Mouse (Mus musculus) limb, embryonic 14.5 days (tissue): ENCODE data around the gene Mllt6. TPM values are rescaled to one million over a fixed set of nuclear protein-coding genes. Genes with fewer than 3 reads are reported as not detected.
A peak's percentile ranks its signal among the peaks of the same experiment; 100 is the strongest.

ENCODE experiments used
- ATAC-seq: fragments of 200-750 bp; cut with Nextera tagmentation; 2 replicates; pipeline ENCODE4 v1.8.0; 2017; ENCODE audit warnings: low read depth, moderate number of reproducible peaks, moderate TSS enrichment; ENCODE audit not compliant: low FRiP score
- DNase-seq: peaks from one replicate; pipeline ENCODE4 v3.0.0-alpha.2; 2015; ENCODE audit warnings: low spot score
- H3K27ac ChIP-seq: fragments of 300-500 bp; sonication (generic); replicated peaks from 2 replicates; pipeline ENCODE4 v1.5.1; 2014; ENCODE audit warnings: low read depth, mild to moderate bottlenecking, low read length, moderate library complexity, mixed read lengths
- H3K27me3 ChIP-seq: fragments of 300-500 bp; sonication (generic); 2 replicates; pipeline ENCODE4 v1.6.1; 2014; ENCODE audit warnings: low read length, mixed read lengths; ENCODE audit not compliant: control insufficient read depth, insufficient read depth
- H3K36me3 ChIP-seq: fragments of 300-500 bp; sonication (generic); 2 replicates; pipeline ENCODE4 v1.6.1; 2014; ENCODE audit warnings: mild to moderate bottlenecking, low read length, moderate library complexity, mixed read lengths; ENCODE audit not compliant: control insufficient read depth, insufficient read depth
- H3K4me1 ChIP-seq: fragments of 300-500 bp; sonication (generic); 2 replicates; pipeline ENCODE4 v1.6.1; 2014; ENCODE audit warnings: antibody characterized with exemption, low read length, mixed read lengths; ENCODE audit not compliant: control insufficient read depth, insufficient read depth
- H3K4me2 ChIP-seq: fragments of 300-500 bp; sonication (generic); replicated peaks from 2 replicates; pipeline ENCODE4 v1.6.1; 2014; ENCODE audit warnings: low read depth, mild to moderate bottlenecking, low read length, moderate library complexity; ENCODE audit not compliant: severe bottlenecking
- H3K4me3 ChIP-seq: fragments of 300-500 bp; sonication (generic); replicated peaks from 2 replicates; pipeline ENCODE4 v1.5.1; 2014; ENCODE audit warnings: low read length
- H3K9ac ChIP-seq: fragments of 300-500 bp; sonication (generic); 2 replicates; pipeline ENCODE4 v1.6.1; 2014; ENCODE audit warnings: mild to moderate bottlenecking, low read depth, low read length, moderate library complexity; ENCODE audit not compliant: severe bottlenecking
- H3K9me3 ChIP-seq: fragments of 300-500 bp; sonication (generic); 2 replicates; pipeline ENCODE4 v1.6.1; 2016; ENCODE audit warnings: low read length; ENCODE audit not compliant: control insufficient read depth
- POLR2A ChIP-seq: fragments of 200-500 bp; IDR thresholded peaks from 2 replicates; pipeline ENCODE4 v1.8.0; 2012; ENCODE audit warnings: inconsistent platforms, mild to moderate bottlenecking, moderate library complexity, borderline replicate concordance; ENCODE audit not compliant: insufficient read depth, insufficient read length; ENCODE audit errors: extremely low read depth
- WGBS: fragments of 180-500 bp; shearing (Covaris S2); extraction: QIAGEN DNeasy Blood & Tissue Kit; methylation state at CpG from one replicate; pipeline ENCODE4 v1.1.7; 2014; 5-methylcytosine and 5-hydroxymethylcytosine counted together
- polyA plus RNA-seq, 2 experiments: library from polyadenylated mRNA; depleted of rRNA in 1 of 2; stranded (reverse) in 1 of 2; unstranded in 1 of 2; fragments of >200 nt; fragmentation: Nextera tagmentation in 1 of 2; extraction: Ambion mirVana in 1 of 2; gene quantifications; 2 replicates each; pipeline versions ENCODE4 v1.2.1 to v1.2.3; 2012 to 2014

Mllt6 gene
- polyA plus RNA-seq, 2 experiments: 4.9 to 28.6 TPM

- DNase-seq (peak; percentile 20), ATAC-seq (no peak)
- Histone ChIP-seq H3K9ac (peak overlapping the region; percentile 91), H3K27me3 (no peaks in the 10 kb centered on the region), H3K36me3 (peaks cover 18% of the 10 kb centered on the region; the same call in 1 of the 2 replicates), H3K9me3 (no peaks in the 10 kb centered on the region), H3K27ac (peak overlapping the region; percentile 97), H3K4me1 (peaks cover 50% of the 10 kb centered on the region), H3K4me2 (peak overlapping the region; percentile 87), H3K4me3 (peak overlapping the region; percentile 98)
- WGBS: under 1% methylated on average over 14 of the region's 14 CpGs
- TF ChIP-seq POLR2A: no peak
Measured at GRCm38 (mm10) chr11:97697891-97698529, 34.8 kb downstream of the Mllt6 start.

DNA sequence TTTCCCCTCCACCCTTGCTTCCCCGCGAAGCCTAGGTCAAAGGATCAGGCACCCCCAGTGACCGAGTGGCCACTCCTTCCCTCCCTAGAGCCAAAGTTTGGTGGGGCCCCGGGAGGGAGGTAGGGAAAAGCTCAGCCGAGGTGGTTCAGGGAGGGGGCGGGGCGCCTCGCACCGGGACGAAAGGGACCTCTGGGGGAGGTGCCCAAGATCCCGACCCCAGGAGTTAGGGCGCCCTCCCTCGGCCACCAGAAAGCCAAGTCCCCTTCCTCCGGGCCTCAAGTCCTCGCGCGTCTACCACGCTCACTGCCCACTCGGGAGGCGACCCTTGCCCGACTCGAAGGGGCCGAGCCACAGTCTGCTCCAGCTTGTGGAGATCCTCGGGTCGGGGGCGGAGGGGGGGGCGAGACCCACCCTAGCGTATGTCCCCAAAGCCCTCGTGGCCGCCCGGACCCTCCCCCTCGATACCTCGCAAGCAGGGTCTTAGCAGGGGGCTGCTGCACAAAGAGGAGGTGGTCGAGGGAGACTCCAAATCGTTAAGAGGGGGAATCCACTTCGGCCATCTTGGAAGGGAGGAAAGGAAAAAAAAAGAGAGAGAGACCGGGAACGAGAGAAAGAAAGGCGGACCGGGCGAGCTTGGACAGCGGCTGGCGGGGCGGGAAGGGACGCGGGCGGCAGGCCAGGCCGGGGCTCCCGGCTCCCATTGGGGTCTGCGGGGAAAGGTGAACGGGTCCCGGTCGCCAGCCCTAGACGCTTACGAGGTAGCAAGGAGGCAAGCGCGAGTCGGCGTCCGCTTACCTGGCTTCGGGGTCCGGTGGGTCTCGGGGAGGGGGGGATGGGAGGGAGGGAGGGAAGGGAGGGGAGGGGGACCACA, 35.8 kb downstream of the Mllt6 start:
- WGBS: under 1% methylated on average over 56 of the region's 63 CpGs
- peak overlapping the region; percentile 98 for H3K4me3 ChIP-seq
- H3K36me3 ChIP-seq: peaks cover 18% of the 10 kb centered on the region; the same call in 1 of the 2 replicates
- no peak for TF ChIP-seq POLR2A
- no peaks in the 10 kb centered on the region for H3K27me3 ChIP-seq
- peak overlapping the region; percentile 97 for H3K27ac ChIP-seq
- H3K4me2 ChIP-seq: peak overlapping the region; percentile 87
- peaks cover 50% of the 10 kb centered on the region for H3K4me1 ChIP-seq
- H3K9me3 ChIP-seq: no peaks in the 10 kb centered on the region
- peak; percentile 73 for DNase-seq
- peak overlapping the region; percentile 91 for H3K9ac ChIP-seq
- no peak for ATAC-seq

GRCm38 (mm10) chr11:97699626-97700002, 36.4 kb downstream of the Mllt6 start:
- ATAC-seq (peak; percentile 60), DNase-seq (peak; percentile 99)
- Histone ChIP-seq H3K36me3 (peaks cover 12% of the 10 kb centered on the region; the same call in 1 of the 2 replicates), H3K4me2 (peak overlapping the region; percentile 87), H3K9ac (peak overlapping the region; percentile 91), H3K27ac (peak overlapping the region; percentile 97), H3K27me3 (no peaks in the 10 kb centered on the region), H3K4me3 (peak overlapping the region; percentile 98), H3K4me1 (peaks cover 49% of the 10 kb centered on the region), H3K9me3 (no peaks in the 10 kb centered on the region)
- 0% methylated on average over 4 of the region's 9 CpGs for WGBS
- no peak; the same call in 1 of the 2 replicates for TF ChIP-seq POLR2A

DNA sequence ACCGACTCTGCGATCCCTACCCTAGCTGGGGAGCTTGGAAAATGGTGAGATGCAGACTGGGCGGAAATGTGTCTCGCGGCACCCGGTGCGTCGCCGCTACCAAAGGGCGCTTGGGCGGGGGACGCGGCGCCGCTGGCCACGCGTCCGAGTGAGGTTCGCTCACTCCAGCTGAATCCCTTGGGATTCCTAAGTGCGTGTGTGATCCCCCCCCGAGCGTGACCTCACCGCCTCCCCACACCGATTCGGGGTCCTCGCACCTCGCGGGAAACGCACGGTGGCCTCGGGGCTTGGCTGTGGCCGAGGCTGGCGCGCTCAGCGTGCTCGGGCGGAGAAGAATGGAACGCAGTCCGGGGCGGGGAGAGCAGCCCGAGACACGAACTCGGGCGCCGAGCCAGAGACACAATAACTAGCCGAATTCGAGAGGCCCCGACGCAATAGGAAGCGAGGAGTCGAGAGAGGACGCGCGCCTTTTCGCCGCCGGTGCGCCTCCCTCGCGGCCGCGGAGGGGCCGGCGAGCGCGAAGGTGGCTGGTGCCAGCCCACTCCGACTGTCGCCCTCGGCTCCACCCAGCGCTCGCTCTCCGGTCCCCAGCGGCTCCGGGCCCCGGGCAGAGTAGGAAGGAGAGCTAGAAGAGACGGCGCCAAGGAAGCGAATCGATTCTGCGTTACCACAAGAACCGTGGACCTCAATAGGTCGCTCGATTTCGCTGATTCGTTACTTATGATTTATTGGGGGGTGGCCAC, 37.0 kb downstream of the Mllt6 start, which contains the start of gene Pcgf2:
TSS of gene Pcgf2 (minus strand) at position 495 of the 743 bp plus-strand sequence.
- TF ChIP-seq POLR2A: no peak
- Histone ChIP-seq H3K36me3 (peaks cover 12% of the 10 kb centered on the region), H3K4me3 (peak within 1 kb of the TSS; percentile 98), H3K4me2 (peak within 1 kb of the TSS; percentile 87), H3K9ac (peak within 1 kb of the TSS; percentile 91), H3K27me3 (no peaks in the 10 kb centered on the region), H3K27ac (peak within 1 kb of the TSS; percentile 97), H3K4me1 (peaks cover 44% of the 10 kb centered on the region), H3K9me3 (no peaks in the 10 kb centered on the region)
- under 1% methylated on average over 76 of the region's 85 CpGs for WGBS
- DNase-seq (peak; percentile 87), ATAC-seq (peak; percentile 27)
